Mouse (Mus musculus) layer of hippocampus, postnatal 14 days (tissue): Measurements from ENCODE around the gene H2-M10.6. TPM values are rescaled to one million over a fixed set of nuclear protein-coding genes. Genes with fewer than 3 reads are reported as not detected.
A peak's percentile ranks its signal among the peaks of the same experiment; 100 is the strongest.
"Not testable (repeated sequence)": the region's sequence is repeated elsewhere in the genome, so short reads cannot be mapped to it uniquely, and the experiment has no call there.

Experiments used
- DNase-seq, 2 experiments: peaks; one replicate each; pipeline ENCODE4 v3.0.0; 2021 to 2022; ENCODE audit warnings: low spot score in 2 of 2, mixed read lengths in 1 of 2
- long read RNA-seq, 2 experiments: library from polyadenylated mRNA; stranded (forward); transcript quantifications; one replicate each; pipeline ENCODE4 v2.0.0; 2021
- total RNA-seq, 2 experiments: library from RNA; stranded (reverse); gene quantifications; 2 replicates each; pipeline ENCODE4 v1.2.3; 2021

The H2-M10.6 gene
- not detected for total RNA-seq
- long read RNA-seq, experiment 1, result 0 reads
- long read RNA-seq, experiment 2, result 0 reads

DNA sequence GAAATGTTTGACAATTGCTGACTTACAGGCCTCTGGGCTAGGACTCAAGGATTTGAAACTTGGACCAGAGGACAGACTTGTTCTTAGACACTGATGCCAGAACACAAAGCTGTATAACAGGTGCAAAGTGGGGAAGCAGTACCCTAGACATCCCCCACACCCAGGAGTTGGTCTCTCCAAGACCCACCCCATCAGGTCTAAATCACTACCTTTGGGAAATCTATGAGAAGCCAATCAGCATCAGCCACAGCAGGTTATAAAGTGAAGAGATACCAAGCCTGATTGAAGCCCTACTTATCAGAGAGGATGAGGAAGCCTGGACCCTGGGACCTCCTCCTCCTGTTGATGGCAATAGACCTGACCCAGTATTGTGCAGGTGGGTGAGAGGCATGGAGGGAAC is at the start of gene H2-M10.6:
Gene H2-M10.6, plus strand, starts transcription at position 301 of the 400 bp plus-strand sequence.
- DNase-seq, result no peak

DNA sequence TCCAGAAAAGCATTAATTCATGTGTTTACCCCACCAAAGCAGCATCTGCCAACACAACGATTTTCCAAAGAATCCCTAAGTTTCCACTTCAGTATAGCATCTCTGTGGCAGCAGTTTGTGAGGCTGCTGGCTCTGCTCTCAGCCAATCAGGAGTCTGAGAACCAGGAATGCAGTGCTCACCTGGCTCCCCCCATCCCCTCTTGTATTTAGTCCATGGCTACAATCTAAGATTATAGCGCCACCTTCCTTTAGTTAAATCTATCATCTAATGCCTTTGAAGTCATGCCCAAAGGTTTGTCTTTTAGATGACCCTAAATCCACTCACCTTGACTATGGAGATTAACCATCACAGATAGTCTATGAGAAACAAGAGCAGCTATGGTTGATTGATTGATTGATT is 48.2 kb upstream of the H2-M10.6 start:
- no peak for DNase-seq

DNA sequence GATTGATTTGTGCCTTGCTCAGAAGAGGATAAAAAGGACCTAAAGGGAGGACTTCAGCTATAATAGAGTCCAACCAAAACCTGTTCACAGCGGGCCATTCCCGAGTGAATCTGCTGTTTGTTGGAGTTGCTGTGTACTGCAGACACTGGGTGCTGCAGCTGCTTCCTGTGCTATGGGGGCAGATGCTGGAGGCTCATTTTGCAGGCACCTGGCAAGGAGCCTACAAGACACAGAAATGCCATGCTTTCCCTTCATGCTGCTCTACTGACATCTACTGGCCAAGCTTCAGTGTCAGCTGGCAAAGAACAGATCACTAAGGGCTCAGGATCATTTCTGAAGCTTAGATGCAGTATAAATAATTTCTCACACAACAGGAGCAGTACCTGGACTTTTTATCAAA is 47.7 kb upstream of the H2-M10.6 start:
- peak; percentile 33 to 50 for DNase-seq

DNA sequence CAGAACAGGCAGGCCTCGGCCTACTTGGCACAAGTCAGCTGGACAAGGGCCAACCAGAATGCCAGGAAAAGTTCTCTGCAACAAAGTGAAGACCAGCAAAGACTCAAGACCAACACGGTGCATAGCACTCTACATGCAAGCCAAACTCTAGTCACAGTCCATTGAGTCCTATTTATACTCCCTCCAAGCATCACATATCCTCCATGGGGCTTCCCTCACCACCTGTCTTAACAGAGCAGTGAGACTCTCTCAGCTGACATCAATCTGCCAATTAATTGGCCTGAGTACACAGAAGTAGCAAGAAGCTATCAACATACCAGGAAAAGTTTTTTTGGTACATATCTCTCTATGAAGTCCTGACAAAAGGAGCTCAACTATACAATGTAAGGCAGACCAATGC is 46.6 kb upstream of the H2-M10.6 start:
- DNase-seq, result not testable (repeated sequence)

DNA sequence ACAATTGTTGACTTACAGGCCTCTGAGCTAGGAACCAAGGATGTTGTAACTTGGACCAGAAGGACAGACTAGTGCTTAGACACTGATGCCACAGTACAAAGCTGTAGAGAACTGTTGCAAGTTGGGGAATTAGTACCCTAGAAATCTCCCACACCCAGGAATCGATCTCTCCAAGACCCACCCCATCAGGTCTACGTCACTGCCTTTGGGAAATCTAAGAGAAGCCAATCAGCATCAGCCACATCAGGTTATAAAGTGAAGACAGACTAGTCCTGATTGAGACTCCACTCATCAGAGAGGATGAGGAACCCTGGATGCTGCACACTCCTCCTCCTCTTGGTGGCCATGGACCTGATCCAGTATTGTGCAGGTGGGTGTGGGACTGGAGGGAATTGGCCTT is 39.4 kb upstream of the H2-M10.6 start, which contains the start of gene H2-M10.5:
Gene H2-M10.5, plus strand, starts transcription at position 301 of the 400 bp plus-strand sequence.
- DNase-seq, result not testable (repeated sequence)

DNA sequence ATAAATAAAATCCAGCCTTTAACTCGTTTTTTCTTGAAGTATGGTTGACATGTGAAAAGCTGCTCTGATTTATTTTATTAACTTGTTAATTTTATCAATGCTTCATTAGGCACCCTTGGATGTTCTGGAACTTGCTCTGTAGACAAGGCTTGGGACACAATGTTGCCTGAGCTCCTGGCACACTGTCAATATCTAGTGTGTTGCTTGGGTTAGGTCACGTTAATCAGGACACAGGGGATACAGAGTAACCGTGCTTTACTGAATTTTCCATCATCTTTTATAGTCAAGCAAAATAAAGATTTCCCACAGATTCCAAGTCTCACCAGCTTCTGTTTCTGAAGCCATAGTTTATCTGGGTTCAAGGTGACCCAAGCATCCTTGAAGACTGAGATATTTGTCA is 30.4 kb upstream of the H2-M10.6 start:
- DNase-seq, result no peak

DNA sequence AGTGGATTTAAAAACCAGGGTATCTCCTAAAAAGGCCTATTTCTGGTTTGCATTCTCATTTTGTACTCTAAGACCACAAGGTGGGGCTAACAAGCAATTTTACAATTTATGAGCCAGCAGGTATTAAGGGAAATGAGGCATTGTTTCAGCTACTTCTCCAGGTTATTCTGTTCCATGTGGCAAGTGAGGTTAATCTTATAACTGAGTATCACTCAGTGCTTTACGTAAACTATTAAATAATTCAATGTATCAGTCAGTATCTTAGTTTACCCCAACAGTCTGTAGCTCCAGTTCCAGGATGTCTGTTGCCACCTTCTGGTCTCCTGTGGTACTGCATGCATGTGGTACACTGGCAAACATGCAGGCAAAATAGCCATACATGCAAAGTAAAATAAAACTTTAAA is 25.5 kb upstream of the H2-M10.6 start:
- peak; percentile 19 to 50 for DNase-seq

DNA sequence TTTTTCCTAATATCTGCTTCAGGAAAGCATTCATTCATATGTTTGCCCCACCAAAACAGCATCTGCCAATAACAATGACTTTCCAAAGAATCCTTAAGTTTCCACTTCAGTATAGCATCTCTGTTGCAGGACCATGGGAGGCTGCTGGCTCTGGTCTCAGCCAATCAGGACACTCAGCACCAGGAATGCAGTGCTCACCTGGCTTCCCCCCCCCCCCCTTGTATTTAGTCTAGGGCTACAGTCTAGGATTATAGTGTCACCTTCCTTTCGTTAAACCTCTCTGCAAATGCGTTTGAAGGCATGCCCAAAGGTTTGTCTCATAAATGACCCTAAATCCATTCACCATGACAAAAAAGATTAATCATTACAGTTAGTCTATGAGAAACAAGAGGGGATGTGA is 23.6 kb upstream of the H2-M10.6 start:
- DNase-seq, result no peak

DNA sequence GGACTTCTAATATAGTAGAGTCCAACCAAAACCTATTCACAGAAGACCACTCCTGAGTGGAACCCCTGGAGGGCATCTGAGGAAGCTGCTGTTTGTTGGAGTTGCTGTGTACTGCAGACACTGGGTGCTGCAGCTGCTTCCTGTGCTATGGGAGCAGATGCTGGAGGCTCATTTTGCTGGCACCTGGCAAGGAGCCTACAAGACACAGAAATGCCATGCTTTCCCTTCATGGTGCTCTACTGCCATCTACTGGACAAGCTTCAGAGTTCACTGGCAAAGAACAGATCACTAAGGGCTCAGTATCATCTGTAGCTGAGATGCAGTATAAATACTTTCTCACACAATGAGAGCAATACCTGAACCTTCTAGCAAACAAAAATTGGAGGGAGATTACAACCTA is 23.2 kb upstream of the H2-M10.6 start:
- DNase-seq, result peak; percentile 75 to 88

DNA sequence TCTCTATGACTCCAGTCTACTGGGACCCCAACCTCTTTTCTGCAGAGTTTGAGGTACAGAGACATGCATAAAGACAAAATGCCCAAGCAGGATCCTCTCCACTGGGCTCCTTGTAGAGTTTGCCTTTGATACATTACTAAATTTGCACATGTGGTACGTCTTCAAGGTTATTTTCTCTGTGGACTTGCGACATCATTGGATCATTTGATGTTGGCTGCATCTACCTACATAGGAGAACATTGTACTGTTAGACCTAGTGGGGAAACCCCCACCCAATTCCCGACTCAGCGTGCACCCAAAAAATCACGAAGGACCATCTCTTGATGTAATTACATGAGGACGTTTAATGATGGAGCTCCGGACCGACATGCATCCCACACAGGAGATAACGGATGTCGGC is 12.5 kb upstream of the H2-M10.6 start:
- DNase-seq, result no peak

DNA sequence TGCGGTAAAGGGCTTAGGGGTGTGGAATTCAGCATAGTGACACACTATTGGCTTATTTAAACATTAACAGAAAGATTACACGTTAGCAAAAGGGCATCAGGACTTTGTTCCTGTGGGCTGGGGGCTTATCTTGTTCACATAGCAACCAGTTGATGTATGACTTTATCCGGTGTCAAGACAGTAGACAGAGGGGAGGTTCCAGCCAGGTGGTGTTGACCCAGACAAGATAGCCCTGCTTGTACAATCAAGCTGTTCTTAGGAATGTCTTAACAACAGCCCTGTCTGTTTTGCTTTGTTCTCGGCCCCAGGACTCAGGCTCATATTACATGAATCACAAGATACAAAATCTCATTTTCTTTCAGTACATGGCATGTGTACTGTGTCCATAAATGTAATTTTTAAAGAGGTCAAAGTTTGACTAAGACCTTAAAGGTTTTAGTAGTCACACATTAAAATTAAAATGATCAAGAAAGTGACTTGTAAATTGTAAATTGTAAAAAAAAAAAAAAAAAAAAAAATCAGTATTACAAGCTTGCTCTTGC is 12.0 kb upstream of the H2-M10.6 start:
- not testable (repeated sequence) for DNase-seq

DNA sequence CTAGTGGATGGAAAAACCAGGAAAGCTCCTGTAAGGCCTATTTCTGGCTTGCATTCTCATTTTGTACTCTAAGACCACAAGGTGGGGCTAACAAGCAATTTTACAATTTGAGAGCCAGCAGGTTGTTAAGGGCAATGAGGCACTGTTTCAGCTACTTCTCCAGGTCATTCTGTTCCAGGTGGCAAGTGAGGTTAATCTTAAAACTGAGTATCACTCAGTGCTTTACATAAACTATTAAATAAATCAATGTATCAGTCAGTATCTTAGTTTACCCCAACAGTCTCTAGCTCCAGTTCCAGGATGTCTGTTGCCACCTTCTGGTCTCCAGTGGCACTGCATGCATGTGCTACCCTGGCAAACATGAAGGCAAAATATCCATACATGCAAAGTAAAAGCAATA is 12.0 kb downstream of the H2-M10.6 start:
- DNase-seq, result peak; percentile 26 to 44

DNA sequence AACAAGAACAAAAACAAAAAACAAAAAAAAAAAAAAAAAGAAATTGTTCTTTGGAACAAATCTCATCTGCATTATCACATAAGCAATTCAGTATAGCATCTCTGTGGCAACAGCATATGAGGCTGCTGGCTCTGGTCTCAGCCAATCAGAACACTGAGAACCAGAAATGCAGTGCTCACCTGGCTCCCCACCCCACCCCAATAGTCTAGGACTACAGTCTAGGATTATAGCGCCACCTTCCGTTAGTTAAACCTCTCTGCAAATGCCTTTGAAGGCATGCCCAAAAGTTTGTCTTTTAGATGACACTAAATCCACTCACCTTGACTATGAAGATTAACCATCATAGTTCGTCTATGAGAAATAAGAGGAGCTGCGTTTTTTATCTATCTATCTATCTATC is 13.6 kb downstream of the H2-M10.6 start:
- peak in 1 of 2 experiments; percentile 15 for DNase-seq

DNA sequence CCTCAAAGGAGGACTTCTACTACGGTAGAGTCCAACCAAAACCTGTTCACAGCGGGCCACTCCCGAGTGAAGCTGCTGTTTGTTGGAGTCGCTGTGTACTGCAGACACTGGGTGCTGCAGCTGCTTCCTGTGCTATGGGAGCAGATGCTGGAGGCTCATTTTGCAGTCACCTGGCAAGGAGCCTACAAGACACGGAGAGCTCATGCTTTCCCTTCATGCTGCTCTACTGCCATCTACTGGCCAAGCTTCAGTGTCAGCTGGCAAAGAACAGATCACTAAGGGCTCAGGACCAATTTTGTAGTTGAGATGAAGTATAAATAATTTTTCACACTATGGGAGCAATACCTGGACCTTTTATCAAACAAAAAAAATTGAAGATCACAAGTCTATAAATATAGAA is 14.0 kb downstream of the H2-M10.6 start:
- peak; percentile 81 to 91 for DNase-seq

DNA sequence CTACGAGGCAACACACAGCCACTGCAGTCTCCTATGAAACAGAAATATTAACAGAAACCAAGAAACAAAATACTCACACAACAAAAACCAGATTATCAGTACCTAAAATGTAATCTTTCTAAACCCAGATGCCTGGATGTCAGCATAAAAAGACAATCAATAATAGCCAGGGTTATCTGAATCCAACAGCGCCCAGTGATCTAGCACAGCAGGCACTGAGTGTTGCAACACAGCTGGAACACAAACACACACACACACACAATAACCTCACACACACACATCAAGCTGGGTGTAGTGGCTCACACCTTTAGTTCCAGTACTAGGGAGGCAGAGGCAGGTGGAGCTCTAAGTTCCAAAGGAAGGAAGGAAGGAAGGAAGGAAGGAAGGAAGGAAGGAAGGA is 16.5 kb downstream of the H2-M10.6 start:
- no peak for DNase-seq

DNA sequence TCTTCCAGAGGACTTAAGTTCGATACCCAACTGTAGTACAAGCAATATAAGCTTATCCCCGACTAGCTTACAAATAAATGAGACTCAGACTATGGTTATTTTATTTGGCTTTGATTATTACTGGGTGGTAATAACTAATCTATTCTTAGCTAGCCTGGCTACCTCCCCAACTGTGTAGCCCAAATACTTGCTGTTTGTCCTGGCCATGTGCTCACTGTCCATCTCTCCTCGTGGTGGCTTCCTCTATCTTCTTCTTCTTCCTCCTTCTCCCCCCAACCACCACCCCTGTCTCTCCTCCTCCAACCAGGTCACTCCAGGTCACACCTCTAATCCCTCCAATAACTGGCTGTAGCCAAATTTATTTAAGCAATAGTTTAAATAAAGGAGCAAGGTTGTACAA is 18.5 kb downstream of the H2-M10.6 start:
- no peak for DNase-seq

DNA sequence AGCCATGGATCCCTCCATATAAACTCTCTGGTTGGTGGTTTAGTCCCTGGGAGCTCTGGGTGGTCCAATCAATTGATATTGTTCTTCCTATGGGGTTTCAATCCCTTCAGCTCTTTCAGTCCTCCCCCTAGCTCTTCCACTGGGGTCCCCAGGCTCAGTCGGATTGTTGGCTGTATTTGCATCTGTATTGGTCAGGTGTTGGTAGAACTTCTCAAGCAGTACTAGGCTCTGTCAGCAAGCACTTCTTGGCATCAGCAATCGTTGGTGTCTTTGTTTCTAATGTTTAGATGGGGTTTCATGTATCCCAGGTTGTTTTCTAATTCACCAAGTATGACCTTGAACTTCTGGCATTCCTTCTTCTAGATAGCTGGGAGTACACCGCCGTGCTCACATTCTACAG is 20.7 kb downstream of the H2-M10.6 start:
- DNase-seq, result no peak

DNA sequence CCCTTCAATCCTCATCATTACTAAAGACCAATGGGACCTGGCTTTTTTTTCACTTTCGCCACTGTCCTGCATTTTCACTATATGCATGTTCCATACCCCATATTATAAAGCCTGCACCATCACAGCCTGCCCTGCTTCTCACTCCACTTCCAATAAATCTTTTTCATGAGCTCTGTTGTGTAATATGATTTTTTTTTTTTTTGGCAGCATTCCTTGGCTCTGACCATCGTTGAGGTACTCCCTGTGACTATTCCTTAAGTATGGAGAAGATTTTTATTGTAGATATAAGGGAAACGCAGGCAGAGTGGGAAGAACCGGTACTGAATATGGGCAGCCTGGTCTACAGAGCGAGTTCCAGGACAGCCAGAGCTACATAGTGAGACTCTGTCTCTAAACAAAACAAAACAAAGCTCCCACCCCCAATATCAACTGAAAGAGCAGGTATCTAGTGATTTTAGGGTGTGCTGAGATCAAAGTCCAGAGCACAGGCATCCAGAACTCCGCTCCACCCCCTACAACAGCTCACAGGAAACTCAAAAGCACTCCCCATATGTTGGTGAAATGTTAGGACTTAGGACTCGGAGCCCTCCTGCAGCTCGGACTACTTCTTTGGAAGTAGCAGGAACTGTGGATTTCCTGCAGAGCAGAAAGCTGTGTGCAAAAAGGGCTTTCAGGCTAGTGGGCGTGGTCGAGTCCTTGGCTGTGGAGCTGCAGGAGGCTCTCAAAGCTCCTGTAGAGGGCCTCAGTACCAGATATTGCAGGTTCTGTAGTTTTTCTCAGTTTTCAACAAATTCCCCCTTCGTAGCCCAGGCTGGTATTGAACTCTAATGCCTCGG is 23.8 kb downstream of the H2-M10.6 start:
- peak; percentile 17 to 34 for DNase-seq

DNA sequence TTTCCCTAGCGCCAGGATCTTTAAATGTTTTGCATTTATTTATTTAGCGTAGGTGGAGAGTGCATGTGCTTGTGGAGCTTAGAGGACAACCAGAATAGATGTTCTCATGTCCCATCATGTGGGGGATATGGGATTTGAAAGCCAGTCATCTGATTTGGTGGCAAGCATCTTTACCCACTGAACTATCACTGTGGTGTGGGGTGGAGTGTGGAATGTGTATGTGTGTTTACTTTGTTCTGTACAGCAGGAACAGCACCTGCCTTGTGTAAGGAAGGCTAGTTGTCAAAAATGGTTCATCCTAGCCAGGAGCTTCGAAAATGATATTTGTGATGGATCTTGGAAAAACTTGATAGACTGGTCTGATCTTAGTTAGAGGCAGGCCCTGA is 24.4 kb downstream of the H2-M10.6 start:
- DNase-seq, result peak in 1 of 2 experiments; percentile 10

DNA sequence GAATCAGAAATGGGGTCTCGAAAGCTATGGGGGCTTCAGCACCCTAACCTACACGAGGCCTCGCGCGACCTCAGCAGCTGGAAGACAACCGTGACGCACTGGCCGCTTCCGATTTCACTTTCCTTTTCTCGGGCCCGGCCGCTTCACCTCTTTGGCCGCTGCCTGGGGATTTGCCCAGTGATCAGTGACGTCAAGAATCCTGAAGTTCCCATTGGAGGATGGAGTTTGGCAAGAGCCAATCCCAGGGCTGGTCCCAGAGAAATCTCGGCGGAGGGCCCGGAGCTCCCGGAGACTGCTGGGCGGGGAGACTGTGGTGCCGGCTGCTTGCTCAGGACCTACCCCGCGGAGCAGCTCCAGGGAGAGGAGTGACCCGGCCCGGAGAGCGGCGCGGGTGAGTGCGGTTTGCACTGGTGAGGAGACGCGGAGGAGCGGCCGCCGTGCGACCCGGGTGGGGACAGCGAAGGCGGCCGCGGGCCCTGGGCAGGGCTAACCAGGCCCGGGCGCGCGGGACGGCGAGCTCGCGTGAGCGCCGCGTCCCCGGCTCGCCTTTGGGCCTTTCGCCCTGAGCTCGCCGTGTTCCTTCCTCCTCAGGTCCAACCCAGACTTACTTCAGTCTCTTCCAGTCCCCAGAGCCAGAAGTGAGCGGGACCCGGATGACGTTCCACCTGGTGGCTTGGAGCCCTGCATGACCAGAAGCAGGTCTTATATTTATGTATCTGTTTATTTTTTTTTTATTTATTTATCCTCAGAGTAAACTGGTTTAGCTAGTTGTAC is 25.1 kb downstream of the H2-M10.6 start, which contains the start of gene Trim26:
Gene Trim26, plus strand, starts transcription at position 261 of the 774 bp plus-strand sequence.
- peak; percentile 98 to 99 for DNase-seq

DNA sequence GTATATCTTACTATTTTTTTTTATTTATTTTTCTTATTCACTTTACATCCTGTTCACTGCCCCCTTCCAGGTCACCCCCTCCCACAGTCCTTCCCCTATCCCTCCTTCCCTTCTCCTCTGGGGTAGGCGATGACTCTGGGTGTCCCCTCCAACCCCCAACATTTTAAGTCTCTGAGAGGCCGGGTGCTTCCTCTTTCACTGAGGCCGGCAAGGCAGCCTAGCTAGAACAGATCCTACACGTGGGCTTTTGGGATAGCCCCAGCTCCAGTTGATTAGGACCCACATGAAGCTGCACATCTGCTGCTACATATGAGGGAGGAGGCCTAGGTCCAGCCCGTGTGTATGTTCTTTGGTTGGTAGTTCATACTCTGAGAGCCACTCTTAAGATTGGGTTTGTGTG is 27.0 kb downstream of the H2-M10.6 start:
- DNase-seq, result no peak

DNA sequence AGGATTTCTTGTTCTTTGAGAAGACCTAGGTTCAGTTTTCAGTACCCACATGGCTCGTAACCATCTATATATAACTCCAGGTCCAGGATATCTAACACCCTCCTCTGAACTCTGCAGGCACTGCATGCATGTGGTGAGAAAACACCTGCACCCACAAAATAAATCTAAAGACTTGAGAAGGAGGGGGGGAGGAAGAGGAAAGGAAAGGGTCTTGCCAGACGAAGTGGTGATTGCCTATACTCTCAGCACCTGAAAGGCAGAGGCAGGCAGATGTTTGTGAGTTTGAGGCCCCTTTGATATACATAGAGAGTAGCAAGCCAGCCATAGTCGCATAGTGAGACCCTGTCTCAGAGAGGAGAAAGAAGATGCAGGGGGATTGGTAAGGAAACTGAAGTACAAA is 28.0 kb downstream of the H2-M10.6 start:
- no peak for DNase-seq
